Mouse (Mus musculus) lung, postnatal 4 days (tissue): ENCODE measurements around the gene Cyp4f16.
"Not testable (repeated sequence)": the region's sequence is repeated elsewhere in the genome, so short reads cannot be mapped to it uniquely, and the experiment has no call there.

Experiments
- DNase-seq, 2 experiments: peaks; one replicate each; pipeline ENCODE4 v3.0.0; 2021

The Cyp4f16 gene

DNA sequence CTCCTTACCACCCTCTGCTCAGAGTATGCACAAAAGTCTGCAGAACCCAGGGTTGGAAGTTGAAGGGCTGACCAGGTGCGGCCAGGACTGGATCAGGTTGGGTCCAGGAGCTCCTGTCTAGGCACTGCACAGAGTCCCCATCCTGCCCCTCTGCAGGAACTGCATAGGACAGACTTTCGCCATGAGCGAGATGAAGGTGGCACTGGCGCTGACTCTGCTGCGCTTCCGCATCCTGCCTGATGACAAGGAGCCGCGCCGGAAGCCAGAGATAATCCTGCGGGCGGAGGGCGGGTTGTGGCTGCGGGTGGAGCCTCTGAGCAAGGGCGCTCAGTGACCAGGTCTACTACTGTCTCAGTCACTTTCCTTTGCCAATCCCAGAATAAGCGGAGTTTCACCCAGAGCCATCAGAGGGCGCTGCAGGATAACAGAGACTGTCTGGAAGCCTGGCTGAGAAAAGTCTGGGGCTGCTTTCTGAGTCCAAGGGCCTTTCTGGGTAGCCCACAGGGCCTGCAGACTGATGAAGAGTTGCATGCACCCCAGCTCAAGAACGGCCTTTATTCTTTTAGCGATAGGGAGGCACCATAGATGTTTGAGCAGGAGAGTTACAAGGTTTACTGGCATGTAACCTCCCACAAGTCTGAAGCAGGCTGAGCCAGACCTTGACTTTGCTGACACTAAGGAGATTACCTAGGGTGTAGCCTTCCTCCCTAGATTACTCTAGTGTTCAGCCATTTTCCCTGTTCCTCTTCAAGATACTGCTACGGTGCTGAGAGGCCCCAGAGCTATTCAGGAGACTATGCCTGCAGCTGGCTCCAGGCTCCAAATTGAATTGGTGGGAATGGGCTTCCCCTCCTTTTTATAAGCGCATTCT lies 14.8 kb downstream of the Cyp4f16 start:
- peak; percentile 79 to 83 for DNase-seq

DNA sequence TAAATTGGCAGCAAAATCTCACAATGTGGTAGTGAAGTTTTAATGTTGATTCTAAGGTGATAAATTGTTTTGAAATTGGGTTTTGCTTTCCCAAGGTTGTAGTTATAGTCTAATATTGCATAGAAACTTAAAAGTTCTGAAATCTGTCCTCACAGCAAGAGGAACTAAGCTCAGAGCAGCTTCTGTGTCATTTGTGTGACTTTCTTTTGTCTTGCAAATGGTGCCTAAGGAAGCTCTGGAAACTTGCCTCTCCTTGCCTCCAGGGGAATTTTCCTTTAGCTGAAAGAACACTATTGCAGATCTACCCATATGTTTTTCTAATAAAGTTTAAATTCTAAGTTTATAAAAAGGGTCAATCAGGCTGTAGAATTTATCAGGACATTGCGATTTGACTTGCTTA lies 16.7 kb downstream of the Cyp4f16 start:
- DNase-seq: not testable (repeated sequence)

DNA sequence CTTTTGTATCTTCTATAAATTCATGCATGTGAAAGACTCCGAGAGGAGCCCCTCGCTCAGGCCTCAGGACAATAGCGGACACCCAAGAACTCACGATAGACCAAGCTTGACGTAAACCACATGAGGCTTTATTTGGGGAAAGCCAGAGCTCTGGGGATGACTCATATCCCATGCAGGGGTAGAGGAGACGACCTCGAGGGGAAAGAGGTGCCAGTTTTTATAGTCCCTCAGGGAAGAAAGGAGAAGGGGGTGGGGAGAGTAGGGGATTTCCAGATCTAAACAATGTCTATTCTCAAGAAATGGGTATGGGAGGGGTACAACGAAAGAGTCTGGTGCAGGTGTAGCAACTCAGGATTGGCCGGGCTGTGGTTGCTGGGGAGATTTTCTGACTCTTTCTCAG lies 18.0 kb downstream of the Cyp4f16 start:
- DNase-seq: not testable (repeated sequence)

DNA sequence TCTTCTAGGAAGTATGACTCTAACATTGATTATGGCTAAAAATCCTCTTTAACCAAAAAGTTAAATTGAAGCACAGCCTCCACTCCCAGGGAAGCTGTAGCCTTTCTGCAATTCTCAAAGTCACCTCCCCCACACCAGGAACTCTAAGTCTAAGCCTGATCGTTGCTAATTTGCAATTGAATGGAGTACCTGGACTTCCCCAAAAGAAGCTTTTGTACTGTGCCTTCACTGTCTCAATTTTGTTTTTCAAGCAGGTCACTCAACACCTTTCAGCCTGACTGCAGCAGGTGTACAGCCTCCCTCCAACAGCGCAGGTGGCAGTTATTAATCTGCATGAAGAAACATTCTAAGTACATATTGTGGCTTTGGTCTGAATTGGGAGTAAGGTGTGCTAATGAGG lies 26.9 kb downstream of the Cyp4f16 start:
- DNase-seq: not testable (repeated sequence)

DNA sequence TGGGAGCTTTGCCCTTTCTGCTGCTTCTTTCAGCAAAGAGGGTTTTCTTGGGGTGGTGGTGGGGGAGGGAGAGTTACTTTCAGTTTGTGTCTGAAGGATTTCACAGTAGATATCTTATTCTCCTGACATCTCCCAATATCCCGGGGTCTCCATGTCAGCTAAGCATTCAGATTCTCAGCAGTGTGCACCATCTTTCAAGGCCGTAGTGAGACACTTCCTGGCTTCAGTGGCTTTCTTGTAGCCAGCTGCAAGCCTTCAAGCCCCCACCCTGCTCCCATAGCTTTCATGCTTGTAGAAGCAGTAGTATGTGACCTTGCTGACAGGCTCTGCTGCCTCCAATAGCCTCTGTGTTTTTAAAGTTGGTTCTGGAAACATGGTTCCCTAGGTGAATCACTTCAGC lies 36.9 kb downstream of the Cyp4f16 start:
- not testable (repeated sequence) for DNase-seq

- no peak for DNase-seq
These were observed 41.3 kb downstream of the Cyp4f16 start for GRCm38 (mm10) chr17:32577496-32578186.

DNA sequence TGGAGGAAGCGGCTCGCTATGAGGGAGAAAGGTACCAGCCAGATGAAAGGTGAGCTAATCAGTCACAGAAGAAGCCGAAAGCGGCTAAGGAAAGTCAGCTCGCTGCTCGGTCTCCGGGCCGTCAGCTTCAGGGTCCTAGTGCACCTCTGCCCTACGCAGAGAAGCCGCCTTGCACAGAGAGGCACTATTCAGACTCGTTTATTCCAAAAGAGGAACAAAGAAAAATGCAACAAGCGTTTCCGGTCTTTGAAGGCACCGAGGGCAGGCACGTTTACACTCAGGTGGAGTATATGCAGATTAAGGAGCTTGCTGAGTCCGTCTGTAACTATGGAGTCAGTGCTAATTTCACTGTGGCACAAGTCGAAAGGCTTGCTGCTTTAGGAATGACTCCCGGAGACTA lies 60.1 kb downstream of the Cyp4f16 start:
- DNase-seq: no peak
